Mouse (Mus musculus) limb, embryonic 14.5 days (tissue): ENCODE data around the gene Cfap61. TPM values are rescaled to one million over a fixed set of nuclear protein-coding genes. Genes with fewer than 3 reads are reported as not detected.

Source experiments
- ATAC-seq: fragments of 200-750 bp; cut with Nextera tagmentation; 2 replicates; pipeline ENCODE4 v1.8.0; 2017; ENCODE audit warnings: low read depth, moderate number of reproducible peaks, moderate TSS enrichment; ENCODE audit not compliant: low FRiP score
- DNase-seq: peaks from one replicate; pipeline ENCODE4 v3.0.0-alpha.2; 2015; ENCODE audit warnings: low spot score
- H3K27ac ChIP-seq: fragments of 300-500 bp; sonication (generic); replicated peaks from 2 replicates; pipeline ENCODE4 v1.5.1; 2014; ENCODE audit warnings: low read depth, mild to moderate bottlenecking, low read length, moderate library complexity, mixed read lengths
- H3K27me3 ChIP-seq: fragments of 300-500 bp; sonication (generic); 2 replicates; pipeline ENCODE4 v1.6.1; 2014; ENCODE audit warnings: low read length, mixed read lengths; ENCODE audit not compliant: control insufficient read depth, insufficient read depth
- H3K36me3 ChIP-seq: fragments of 300-500 bp; sonication (generic); 2 replicates; pipeline ENCODE4 v1.6.1; 2014; ENCODE audit warnings: mild to moderate bottlenecking, low read length, moderate library complexity, mixed read lengths; ENCODE audit not compliant: control insufficient read depth, insufficient read depth
- H3K4me1 ChIP-seq: fragments of 300-500 bp; sonication (generic); 2 replicates; pipeline ENCODE4 v1.6.1; 2014; ENCODE audit warnings: antibody characterized with exemption, low read length, mixed read lengths; ENCODE audit not compliant: control insufficient read depth, insufficient read depth
- H3K4me2 ChIP-seq: fragments of 300-500 bp; sonication (generic); replicated peaks from 2 replicates; pipeline ENCODE4 v1.6.1; 2014; ENCODE audit warnings: low read depth, mild to moderate bottlenecking, low read length, moderate library complexity; ENCODE audit not compliant: severe bottlenecking
- H3K4me3 ChIP-seq: fragments of 300-500 bp; sonication (generic); replicated peaks from 2 replicates; pipeline ENCODE4 v1.5.1; 2014; ENCODE audit warnings: low read length
- H3K9ac ChIP-seq: fragments of 300-500 bp; sonication (generic); 2 replicates; pipeline ENCODE4 v1.6.1; 2014; ENCODE audit warnings: mild to moderate bottlenecking, low read depth, low read length, moderate library complexity; ENCODE audit not compliant: severe bottlenecking
- H3K9me3 ChIP-seq: fragments of 300-500 bp; sonication (generic); 2 replicates; pipeline ENCODE4 v1.6.1; 2016; ENCODE audit warnings: low read length; ENCODE audit not compliant: control insufficient read depth
- POLR2A ChIP-seq: fragments of 200-500 bp; IDR thresholded peaks from 2 replicates; pipeline ENCODE4 v1.8.0; 2012; ENCODE audit warnings: inconsistent platforms, mild to moderate bottlenecking, moderate library complexity, borderline replicate concordance; ENCODE audit not compliant: insufficient read depth, insufficient read length; ENCODE audit errors: extremely low read depth
- WGBS: fragments of 180-500 bp; shearing (Covaris S2); extraction: QIAGEN DNeasy Blood & Tissue Kit; methylation state at CpG from one replicate; pipeline ENCODE4 v1.1.7; 2014; 5-methylcytosine and 5-hydroxymethylcytosine counted together
- polyA plus RNA-seq, 2 experiments: library from polyadenylated mRNA; depleted of rRNA in 1 of 2; stranded (reverse) in 1 of 2; unstranded in 1 of 2; fragments of >200 nt; fragmentation: Nextera tagmentation in 1 of 2; extraction: Ambion mirVana in 1 of 2; gene quantifications; 2 replicates each; pipeline versions ENCODE4 v1.2.1 to v1.2.3; 2012 to 2014

Gene Cfap61
- polyA plus RNA-seq, 2 experiments: 0.15 TPM; not detected in 1

DNA sequence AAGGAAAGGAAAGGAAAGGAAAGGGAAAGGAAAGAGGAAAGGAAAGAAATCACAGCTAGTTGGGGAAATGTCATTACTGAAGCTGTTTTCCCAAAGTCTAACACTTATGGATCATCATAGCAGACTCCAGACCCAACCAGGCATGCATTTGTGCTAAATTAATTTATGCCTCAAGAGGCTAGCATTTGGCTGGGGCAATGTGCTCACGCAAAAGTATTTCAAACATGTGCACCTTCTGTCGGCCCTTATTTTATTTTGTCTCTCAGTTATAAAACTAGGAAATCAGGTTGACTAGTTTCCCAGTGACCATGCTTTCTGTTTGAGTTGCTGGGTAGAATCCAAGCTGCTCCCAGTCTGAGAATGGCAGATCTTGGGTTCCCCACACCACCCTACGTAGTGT, 168.0 kb downstream of the Cfap61 start:
- H3K4me2 ChIP-seq: no peak overlapping the region
- DNase-seq (no peak), ATAC-seq (no peak)
- no peak overlapping the region for H3K27ac ChIP-seq
- H3K9ac ChIP-seq: no peak overlapping the region
- H3K27me3 ChIP-seq: no peaks in the 10 kb centered on the region
- no peaks in the 10 kb centered on the region for H3K9me3 ChIP-seq
- H3K4me3 ChIP-seq: no peak overlapping the region
- no peaks in the 10 kb centered on the region for H3K4me1 ChIP-seq
- WGBS: 54% methylated on average over 3 of the region's 3 CpGs
- no peaks in the 10 kb centered on the region for H3K36me3 ChIP-seq
- no peak for TF ChIP-seq POLR2A

DNA sequence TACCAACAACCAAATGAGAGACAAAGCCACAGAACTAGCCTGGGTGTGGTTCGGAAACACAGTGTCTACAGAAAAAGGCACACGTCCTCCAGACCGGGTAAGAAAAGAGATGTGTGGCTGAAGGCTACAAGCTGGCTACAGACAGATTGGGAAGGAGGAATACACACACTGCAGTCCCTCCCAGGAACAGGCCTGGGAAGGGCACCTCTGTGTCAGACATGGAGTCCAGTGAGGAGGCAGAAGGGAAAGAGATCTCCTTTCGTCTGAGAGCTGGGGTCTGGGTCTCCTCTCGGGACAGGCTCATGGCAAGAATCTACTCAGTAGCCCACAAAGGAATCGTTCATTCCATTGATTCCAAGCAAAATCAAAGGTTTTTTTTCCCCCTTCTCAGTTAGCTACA, 170.8 kb downstream of the Cfap61 start:
- Histone ChIP-seq H3K4me1 (no peaks in the 10 kb centered on the region), H3K36me3 (no peaks in the 10 kb centered on the region), H3K9ac (no peak overlapping the region), H3K27me3 (no peaks in the 10 kb centered on the region), H3K4me3 (no peak overlapping the region), H3K4me2 (no peak overlapping the region), H3K9me3 (no peaks in the 10 kb centered on the region), H3K27ac (no peak overlapping the region)
- 80% methylated on average over 6 of the region's 6 CpGs for WGBS
- DNase-seq (no peak), ATAC-seq (no peak)
- no peak for TF ChIP-seq POLR2A

DNA sequence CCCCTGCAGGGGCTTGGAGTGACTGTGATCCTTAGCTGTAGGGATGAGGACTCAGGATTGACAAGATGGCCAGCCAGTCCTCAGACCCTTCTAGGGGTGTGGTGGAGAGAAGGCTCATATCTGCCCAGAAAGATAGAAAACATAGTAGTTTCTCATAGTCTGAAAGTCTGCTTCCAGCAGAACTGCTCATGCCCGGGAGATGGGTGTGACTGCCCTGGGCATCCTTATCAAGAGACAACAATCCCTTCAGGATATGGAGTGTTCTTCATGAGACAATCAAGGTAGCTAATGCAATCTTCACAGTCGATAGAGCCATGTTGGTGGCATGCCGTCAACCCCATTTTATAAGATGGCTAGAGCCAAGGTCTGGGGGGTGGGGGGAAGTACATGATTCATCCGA, 173.4 kb downstream of the Cfap61 start:
- no peak overlapping the region for H3K4me3 ChIP-seq
- no peaks in the 10 kb centered on the region for H3K36me3 ChIP-seq
- ATAC-seq (no peak), DNase-seq (no peak)
- H3K4me2 ChIP-seq: no peak overlapping the region
- H3K9ac ChIP-seq: no peak overlapping the region
- 88% methylated on average over 4 of the region's 4 CpGs for WGBS
- no peak for TF ChIP-seq POLR2A
- no peak overlapping the region for H3K27ac ChIP-seq
- no peaks in the 10 kb centered on the region for H3K9me3 ChIP-seq
- no peaks in the 10 kb centered on the region for H3K4me1 ChIP-seq
- no peaks in the 10 kb centered on the region for H3K27me3 ChIP-seq

DNA sequence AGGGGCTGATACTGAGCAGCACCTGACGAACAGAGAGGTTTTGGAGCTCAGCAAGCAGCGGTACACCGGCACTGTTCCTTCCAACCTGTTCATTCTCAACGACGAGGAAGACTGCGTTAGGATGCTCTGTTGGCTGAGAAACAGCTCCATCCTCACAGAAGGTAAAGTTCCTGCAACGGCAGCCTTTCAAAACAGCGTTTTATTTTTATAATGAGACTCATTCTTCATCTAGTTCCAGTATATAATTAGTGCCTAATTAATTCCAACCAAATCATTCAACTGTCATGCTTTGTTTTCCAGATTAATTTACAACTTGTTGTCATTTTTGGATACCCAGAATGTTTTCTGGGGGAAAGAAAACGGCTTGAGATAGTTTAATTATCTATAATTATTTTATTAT, 175.3 kb downstream of the Cfap61 start:
- no peak for TF ChIP-seq POLR2A
- no peak for ATAC-seq
- WGBS: 74% methylated on average over 9 of the region's 9 CpGs

DNA sequence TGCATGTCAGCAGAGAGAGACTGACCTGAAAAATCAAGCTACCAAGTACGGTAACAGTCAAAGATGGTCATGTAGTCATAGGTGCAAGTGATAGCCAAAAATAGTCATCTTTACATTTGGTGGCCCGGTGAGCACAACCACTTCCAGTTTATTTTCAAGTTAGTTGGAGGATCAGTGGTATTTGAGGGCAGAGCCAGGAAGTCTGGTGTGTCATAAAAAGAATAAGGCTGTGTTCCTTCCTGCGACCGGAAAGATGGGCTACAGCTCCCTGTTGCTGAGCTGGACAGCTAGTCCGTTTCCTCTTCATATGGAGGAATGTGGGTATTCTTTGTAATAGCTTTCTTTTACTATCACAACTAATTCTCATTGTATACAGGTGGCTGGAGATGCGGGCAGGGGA, 181.7 kb downstream of the Cfap61 start:
- Histone ChIP-seq H3K4me2 (no peak overlapping the region), H3K27me3 (no peaks in the 10 kb centered on the region), H3K9ac (no peak overlapping the region), H3K27ac (no peak overlapping the region), H3K36me3 (no peaks in the 10 kb centered on the region), H3K4me3 (no peak overlapping the region), H3K9me3 (no peaks in the 10 kb centered on the region), H3K4me1 (no peaks in the 10 kb centered on the region)
- no peak for ATAC-seq
- TF ChIP-seq POLR2A: no peak
- no peak for DNase-seq
- WGBS: 79% methylated on average over 6 of the region's 6 CpGs

More for the DNA sequence above, 175.3 kb downstream of the Cfap61 start:
- no peak overlapping the region for H3K27ac ChIP-seq
- H3K4me2 ChIP-seq: no peak overlapping the region
- H3K27me3 ChIP-seq: no peaks in the 10 kb centered on the region
- H3K9ac ChIP-seq: no peak overlapping the region
- no peaks in the 10 kb centered on the region for H3K4me1 ChIP-seq
- no peak overlapping the region for H3K4me3 ChIP-seq
- no peak for DNase-seq
- H3K36me3 ChIP-seq: no peaks in the 10 kb centered on the region
- no peaks in the 10 kb centered on the region for H3K9me3 ChIP-seq

DNA sequence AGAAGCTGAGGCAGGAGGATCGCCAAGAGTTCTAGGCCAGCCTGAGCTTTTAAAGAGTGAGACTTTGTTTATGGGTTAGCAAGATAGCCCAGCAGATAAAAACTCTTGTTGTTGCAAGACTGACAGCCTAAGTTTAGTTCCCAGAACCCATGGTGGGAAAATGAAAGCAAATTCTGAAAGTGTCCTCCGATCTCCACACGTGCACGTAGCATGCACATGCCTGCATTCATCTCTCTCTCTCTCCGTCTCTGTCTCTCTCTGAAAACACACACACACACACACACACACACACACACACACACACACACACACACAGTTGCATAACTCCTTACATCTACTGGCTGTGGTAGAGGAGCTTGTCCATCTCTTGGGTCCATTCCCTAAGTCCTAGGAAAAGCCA, 182.1 kb downstream of the Cfap61 start:
- ATAC-seq (no peak), DNase-seq (no peak)
- H3K36me3 ChIP-seq: no peaks in the 10 kb centered on the region
- no peaks in the 10 kb centered on the region for H3K9me3 ChIP-seq
- no peak overlapping the region for H3K27ac ChIP-seq
- TF ChIP-seq POLR2A: no peak
- H3K9ac ChIP-seq: no peak overlapping the region
- no peaks in the 10 kb centered on the region for H3K27me3 ChIP-seq
- no peaks in the 10 kb centered on the region for H3K4me1 ChIP-seq
- 96% methylated on average over 5 of the region's 5 CpGs for WGBS
- no peak overlapping the region for H3K4me3 ChIP-seq
- no peak overlapping the region for H3K4me2 ChIP-seq
